In genomic region chr9:86449581-86449980, GRCm38 (mm10) we compare ENCODE assay signal across 8 mouse cellular contexts. TPM values are rescaled to one million over a fixed set of nuclear protein-coding genes. Genes with fewer than 3 reads are reported as not detected.
DNase-seq lines count a peak whose midpoint lies in the region; ATAC-seq and TF ChIP-seq lines count a peak whose summit lies in the region.

No protein-coding gene starts in this region.

- H3ac ChIP-seq in C2C12 (ENCODE audit: control insufficient read depth, insufficient read length, low read depth): no peak overlapping the region

- H3K4me2 ChIP-seq in embryonic facial prominence, embryonic 13.5 days: peak overlapping the region; percentile 32
- H3K4me2 ChIP-seq in liver, embryonic 13.5 days: no peak overlapping the region
- H3K4me2 ChIP-seq in neural tube, embryonic 12.5 days (replicated peaks): no peak overlapping the region
- no peak overlapping the region for H3K4me2 ChIP-seq in stomach, postnatal 0 days (replicated peaks; ENCODE audit: low read depth)

- no peak overlapping the region for H3K4me3 ChIP-seq in C2C12 (ENCODE audit: insufficient read depth, poor library complexity, severe bottlenecking)
- H3K4me3 ChIP-seq in embryonic facial prominence, embryonic 13.5 days: no peak overlapping the region
- no peak overlapping the region for H3K4me3 ChIP-seq in liver, embryonic 13.5 days (replicated peaks)
- H3K4me3 ChIP-seq in neural tube, embryonic 12.5 days: no peak overlapping the region
- no peak overlapping the region for H3K4me3 ChIP-seq in stomach, postnatal 0 days (ENCODE audit: low read depth, low read length)

- H3K36me3 ChIP-seq in C2C12 (ENCODE audit: control insufficient read depth, insufficient read depth): no peaks in the 10 kb centered on the region
- H3K36me3 ChIP-seq in embryonic facial prominence, embryonic 13.5 days: no peaks in the 10 kb centered on the region
- H3K36me3 ChIP-seq in liver, embryonic 13.5 days: no peaks in the 10 kb centered on the region
- H3K36me3 ChIP-seq in neural tube, embryonic 12.5 days: no peaks in the 10 kb centered on the region
- H3K36me3 ChIP-seq in stomach, postnatal 0 days (ENCODE audit: control insufficient read depth, insufficient read depth, low read length): no peaks in the 10 kb centered on the region

- no peak for ATAC-seq in embryonic facial prominence, embryonic 13.5 days (ENCODE audit: insufficient number of reproducible peaks, insufficient read depth, low FRiP score, low TSS enrichment, low read depth)
- peak; percentile 45; the same call in 1 of the 2 replicates for ATAC-seq in liver, embryonic 13.5 days (ENCODE audit: low read depth)
- ATAC-seq in neural tube, embryonic 12.5 days (ENCODE audit: low FRiP score, low read depth): peak; percentile 67
- ATAC-seq in stomach, postnatal 0 days (ENCODE audit: low FRiP score, low TSS enrichment): 0 out of 2 replicates have a peak, but pooled peaks have one; percentile 71

- DNase-seq in adrenal gland, postnatal 36 days: peak; percentile 81 to 83
- peak; percentile 72 for DNase-seq in heart, adult 8-10 months (ENCODE audit: low spot score)
- DNase-seq in kidney, adult 9 months: peak; percentile 71
- DNase-seq in liver, embryonic 13.5 days: peak; percentile 28
- peak; percentile 79 for DNase-seq in stomach, postnatal 0 days (ENCODE audit: low spot score)

- H3K27ac ChIP-seq in embryonic facial prominence, embryonic 13.5 days: no peak overlapping the region
- H3K27ac ChIP-seq in liver, embryonic 13.5 days: no peak overlapping the region
- no peak overlapping the region for H3K27ac ChIP-seq in neural tube, embryonic 12.5 days
- no peak overlapping the region for H3K27ac ChIP-seq in stomach, postnatal 0 days (replicated peaks)

- peak; percentile 73 for TF ChIP-seq CTCF in C2C12 (IDR thresholded peaks at IDR 0.05; ENCODE audit: control insufficient read depth, insufficient read depth, insufficient read length)
- TF ChIP-seq CTCF in stomach, postnatal 0 days (IDR thresholded peaks at IDR 0.05; ENCODE audit: low read depth): peak; percentile 97

- no peaks in the 10 kb centered on the region for H3K79me2 ChIP-seq in C2C12 (ENCODE audit: control insufficient read depth, insufficient read depth)

- no peaks in the 10 kb centered on the region for H3K79me3 ChIP-seq in C2C12 (ENCODE audit: low read depth)

- TF ChIP-seq EP300 in stomach, postnatal 0 days (optimal IDR thresholded peaks at IDR 0.05): no peak

- no peaks in the 10 kb centered on the region for H3K9me3 ChIP-seq in embryonic facial prominence, embryonic 13.5 days
- no peaks in the 10 kb centered on the region for H3K9me3 ChIP-seq in liver, embryonic 13.5 days (replicated peaks)
- H3K9me3 ChIP-seq in neural tube, embryonic 12.5 days: no peaks in the 10 kb centered on the region
- H3K9me3 ChIP-seq in stomach, postnatal 0 days (ENCODE audit: control insufficient read depth, low read length): no peaks in the 10 kb centered on the region

- H3K27me3 ChIP-seq in C2C12 (ENCODE audit: control insufficient read depth, insufficient read depth, insufficient read length): no peaks in the 10 kb centered on the region
- peaks cover 9% of the 10 kb centered on the region; the same call in 1 of the 2 replicates for H3K27me3 ChIP-seq in embryonic facial prominence, embryonic 13.5 days
- H3K27me3 ChIP-seq in liver, embryonic 13.5 days: no peaks in the 10 kb centered on the region
- H3K27me3 ChIP-seq in neural tube, embryonic 12.5 days (replicated peaks): no peaks in the 10 kb centered on the region
- no peaks in the 10 kb centered on the region for H3K27me3 ChIP-seq in stomach, postnatal 0 days (ENCODE audit: control insufficient read depth, insufficient read depth, low read length)

- H3K4me1 ChIP-seq in embryonic facial prominence, embryonic 13.5 days: peaks cover 7% of the 10 kb centered on the region; the same call in 1 of the 2 replicates
- peaks cover 8% of the 10 kb centered on the region for H3K4me1 ChIP-seq in liver, embryonic 13.5 days (replicated peaks)
- 0 out of 2 replicates have a peak, but pooled peaks cover 6% of the 10 kb centered on the region for H3K4me1 ChIP-seq in neural tube, embryonic 12.5 days
- H3K4me1 ChIP-seq in stomach, postnatal 0 days (replicated peaks; ENCODE audit: control insufficient read depth, insufficient read depth): no peaks in the 10 kb centered on the region

- no peak overlapping the region for H3K9ac ChIP-seq in embryonic facial prominence, embryonic 13.5 days
- H3K9ac ChIP-seq in liver, embryonic 13.5 days: no peak overlapping the region
- no peak overlapping the region for H3K9ac ChIP-seq in neural tube, embryonic 12.5 days
- H3K9ac ChIP-seq in stomach, postnatal 0 days (ENCODE audit: low read length): no peak overlapping the region

- 5% methylated on average over 11 of the region's 11 CpGs for WGBS in embryonic facial prominence, embryonic 13.5 days
- WGBS in liver, embryonic 13.5 days (ENCODE audit: insufficient replicate concordance): 10% methylated on average over 11 of the region's 11 CpGs
- 10% methylated on average over 11 of the region's 11 CpGs for WGBS in neural tube, embryonic 12.5 days
- 4% methylated on average over 11 of the region's 11 CpGs for WGBS in stomach, postnatal 0 days

TF ChIP-seq in C2C12, 6 proteins besides CTCF, POLR2A, EP300 and RAD21:
- no peak for TF ChIP-seq USF1 (IDR thresholded peaks at IDR 0.05; ENCODE audit: low read depth)
- no peak for TF ChIP-seq MAX (IDR thresholded peaks at IDR 0.05)
- no peak for TF ChIP-seq MYOG (IDR thresholded peaks at IDR 0.05; ENCODE audit: control insufficient read depth, extremely low read depth, insufficient read length)
- TF ChIP-seq CEBPB (IDR thresholded peaks at IDR 0.05; ENCODE audit: low read depth): no peak
- TF ChIP-seq MYOD1 (IDR thresholded peaks at IDR 0.05; ENCODE audit: control insufficient read depth, insufficient read length, low read depth): no peak
- no peak for TF ChIP-seq FOSL1 (IDR thresholded peaks at IDR 0.05; ENCODE audit: insufficient read depth, low read length, poor library complexity, severe bottlenecking)
TF ChIP-seq in C2C12: peak in this region for 0.

RNA-seq across cellular contexts. Expression of gene Ube2cbp, which starts 15.2 kb away (rescaled TPM):
- 7.7 TPM for polyA plus RNA-seq in C2C12 (2012; fragmentation: generic; extraction: Trizol)
- 1 to 10 TPM; 1.8 to 3.3 TPM for total RNA-seq in adrenal gland, postnatal 36 days (2021)
- 5.9 and 6.1 TPM in 2 replicates for polyA plus RNA-seq in embryonic facial prominence, embryonic 13.5 days (2015; fragmentation: Nextera tagmentation; extraction: Ambion mirVana)
- 1 to 10 TPM; 1.8 to 2.5 (median 2.3) TPM for total RNA-seq in heart, adult 8-10 months (2022)
- 3.7 and 4.0 TPM in 2 replicates for polyA plus RNA-seq in liver, embryonic 13.5 days (2015; fragmentation: Nextera tagmentation; extraction: Ambion mirVana)
- 7.0 and 7.1 TPM in 2 replicates for polyA plus RNA-seq in neural tube, embryonic 12.5 days (2016; fragmentation: Nextera tagmentation; extraction: Ambion mirVana)
- polyA plus RNA-seq in stomach, postnatal 0 days (2015; fragmentation: Nextera tagmentation; extraction: Ambion mirVana): 2.8 and 3.2 TPM in 2 replicates

RNA-seq across cellular contexts. Expression of gene Dop1a, which starts 17.4 kb away (rescaled TPM):
- 3.0 TPM for polyA plus RNA-seq in C2C12 (2012; fragmentation: generic; extraction: Trizol)
- total RNA-seq in adrenal gland, postnatal 36 days (2021): 10 to 100 TPM; 23.6 to 24.5 TPM
- 16.5 and 22.6 TPM in 2 replicates for polyA plus RNA-seq in embryonic facial prominence, embryonic 13.5 days (2015; fragmentation: Nextera tagmentation; extraction: Ambion mirVana)
- total RNA-seq in heart, adult 8-10 months (2022): 10 to 100 TPM; 15.6 to 20.0 (median 18.1) TPM
- polyA plus RNA-seq in liver, embryonic 13.5 days (2015; fragmentation: Nextera tagmentation; extraction: Ambion mirVana): 4.1 TPM in 2 replicates
- polyA plus RNA-seq in neural tube, embryonic 12.5 days (2016; fragmentation: Nextera tagmentation; extraction: Ambion mirVana): 21.4 and 22.8 TPM in 2 replicates
- polyA plus RNA-seq in stomach, postnatal 0 days (2015; fragmentation: Nextera tagmentation; extraction: Ambion mirVana): 6.7 and 7.2 TPM in 2 replicates

Comparison
In these comparisons a context has a peak if more than half of its experiments do, and no peak if none do; other contexts are left out.
1. DNase-seq: peak in every context shown above with its lines; median percentile 82 in adrenal gland, postnatal 36 days; 79 in stomach, postnatal 0 days; 72 in heart, adult 8-10 months; 71 in kidney, adult 9 months; 28 in liver, embryonic 13.5 days.